Mouse (Mus musculus) myocyte (in vitro differentiated cells): ENCODE measurements at regions not wholly inside any gene's neighbourhood (a gene's known extent, or its start where the extent isn't known, plus 50 kb on each side); places are given as distances from the start of the nearest gene placed in this dataset.

Experiments
- CEBPB ChIP-seq: IDR thresholded peaks from 2 replicates; pipeline ENCODE4 v1.6.1; 2011; ENCODE audit warnings: mild to moderate bottlenecking, moderate library complexity; ENCODE audit not compliant: poor library complexity, insufficient read depth, severe bottlenecking
- E2F4 ChIP-seq: IDR thresholded peaks from one replicate; pipeline ENCODE4 v1.6.1; 2011; ENCODE audit warnings: mild to moderate bottlenecking, control low read depth, moderate library complexity; ENCODE audit not compliant: insufficient read depth
- MAX ChIP-seq: IDR thresholded peaks from one replicate; pipeline ENCODE4 v1.6.1; 2011; ENCODE audit warnings: low read depth, mild to moderate bottlenecking, control low read depth
- MYOD1 ChIP-seq, 3 experiments: IDR thresholded peaks; one replicate each; pipeline ENCODE4 v1.6.1; 2011; ENCODE audit warnings: control low read depth in 2 of 3, low read depth in 2 of 3, mild to moderate bottlenecking in 2 of 3, moderate library complexity in 1 of 3; ENCODE audit not compliant: insufficient read length in 2 of 3, control insufficient read depth in 1 of 3
- MYOG ChIP-seq, 3 experiments: IDR thresholded peaks; one replicate each; pipeline ENCODE4 v1.6.1; 2011; ENCODE audit warnings: control low read depth in 2 of 3, low read depth in 2 of 3, mild to moderate bottlenecking in 2 of 3; ENCODE audit not compliant: insufficient read length in 2 of 3, control insufficient read depth in 1 of 3, insufficient read depth in 1 of 3
- POLR2A ChIP-seq: IDR thresholded peaks from one replicate; pipeline ENCODE4 v1.6.1; 2011; ENCODE audit warnings: low read depth, mild to moderate bottlenecking, control low read depth, moderate library complexity; ENCODE audit not compliant: insufficient read length
- POLR2AphosphoS2 ChIP-seq: IDR thresholded peaks from one replicate; pipeline ENCODE4 v1.6.1; 2011; ENCODE audit warnings: low read depth, control low read depth; ENCODE audit not compliant: insufficient read length
- REST ChIP-seq: IDR thresholded peaks from one replicate; pipeline ENCODE4 v1.6.1; 2011; ENCODE audit warnings: mild to moderate bottlenecking, control low read depth, moderate library complexity; ENCODE audit not compliant: insufficient read depth, insufficient read length
- SRF ChIP-seq: IDR thresholded peaks from one replicate; pipeline ENCODE4 v1.6.1; 2011; ENCODE audit warnings: low read depth; ENCODE audit not compliant: control insufficient read depth, insufficient read length
- TCF12 ChIP-seq: IDR thresholded peaks from one replicate; pipeline ENCODE4 v1.6.1; 2011; ENCODE audit warnings: mild to moderate bottlenecking, control low read depth; ENCODE audit not compliant: poor library complexity, insufficient read depth, severe bottlenecking
- TCF3 ChIP-seq: IDR thresholded peaks from one replicate; pipeline ENCODE4 v1.6.1; 2011; ENCODE audit warnings: low read depth, control low read depth; ENCODE audit not compliant: insufficient read length
- USF1 ChIP-seq: IDR thresholded peaks from one replicate; pipeline ENCODE4 v1.6.1; 2011; ENCODE audit warnings: low read depth, mild to moderate bottlenecking, control low read depth, moderate library complexity

GRCm38 (mm10) chr19:19880895-19881294, 509.8 kb downstream of the Anxa1 start:
- TF ChIP-seq MAX (no peak), POLR2A (no peak), POLR2AphosphoS2 (no peak), REST (no peak), MYOD1 (IDR thresholded peaks at IDR 0.05; ENCODE audit: control insufficient read depth in 1 of 3, insufficient read length in 2 of 3, low read depth in 2 of 3) (no peak), USF1 (no peak), SRF (no peak), E2F4 (no peak), CEBPB (no peak), MYOG (IDR thresholded peaks at IDR 0.05; ENCODE audit: control insufficient read depth in 1 of 3, insufficient read depth in 1 of 3, insufficient read length in 2 of 3, low read depth in 2 of 3) (no peak), TCF12 (no peak), TCF3 (no peak)
